Mouse (Mus musculus) kidney, postnatal 10 days (tissue): ENCODE measurements at regions not wholly inside any gene's neighbourhood (a gene's known extent, or its start where the extent isn't known, plus 50 kb on each side); places are given as distances from the start of the nearest gene placed in this dataset.

ENCODE experiments used
- DNase-seq: peaks from one replicate; pipeline ENCODE4 v3.0.0; 2021; ENCODE audit warnings: mixed read lengths

- DNase-seq: no peak
Observed at GRCm38 (mm10) chr12:39831079-39831478, 206.7 kb downstream of the Arl4a start.

- no peak for DNase-seq
Observed at GRCm38 (mm10) chr12:39830530-39830929, 207.3 kb downstream of the Arl4a start.

GRCm38 (mm10) chr12:39822671-39823070, 215.2 kb downstream of the Arl4a start:
- DNase-seq: no peak

- no peak for DNase-seq
Observed at GRCm38 (mm10) chr12:39801536-39801935, 236.3 kb downstream of the Arl4a start.

- DNase-seq: no peak
Observed at GRCm38 (mm10) chr12:39797843-39798242, 240.0 kb downstream of the Arl4a start.

- DNase-seq: no peak
Observed at GRCm38 (mm10) chr12:39796939-39797338, 240.9 kb downstream of the Arl4a start.

- DNase-seq: no peak
Observed at GRCm38 (mm10) chr12:39785026-39785425, 252.8 kb downstream of the Arl4a start.

GRCm38 (mm10) chr12:39784532-39784931, 253.3 kb downstream of the Arl4a start:
- no peak for DNase-seq

- DNase-seq: no peak
Observed at GRCm38 (mm10) chr12:39776173-39776572, 261.7 kb downstream of the Arl4a start.

GRCm38 (mm10) chr12:39766988-39767387, 270.8 kb downstream of the Arl4a start:
- no peak for DNase-seq

GRCm38 (mm10) chr12:39763529-39763928, 274.3 kb downstream of the Arl4a start:
- no peak for DNase-seq

- no peak for DNase-seq
Observed at GRCm38 (mm10) chr12:39761946-39762345, 275.9 kb downstream of the Arl4a start.

- no peak for DNase-seq
Observed at GRCm38 (mm10) chr12:39761326-39761725, 276.5 kb downstream of the Arl4a start.

GRCm38 (mm10) chr12:39757975-39758374, 279.9 kb downstream of the Arl4a start:
- no peak for DNase-seq

- DNase-seq: no peak
Observed at GRCm38 (mm10) chr12:39751850-39752249, 286.0 kb downstream of the Arl4a start.

GRCm38 (mm10) chr12:39742156-39743063, 295.4 kb downstream of the Arl4a start:
- no peak for DNase-seq

- no peak for DNase-seq
Observed at GRCm38 (mm10) chr12:39741051-39741847, 296.6 kb downstream of the Arl4a start.

GRCm38 (mm10) chr12:39736966-39737365, 300.9 kb downstream of the Arl4a start:
- no peak for DNase-seq

GRCm38 (mm10) chr12:39736097-39736920, 301.5 kb downstream of the Arl4a start:
- DNase-seq: no peak

GRCm38 (mm10) chr12:39734176-39734575, 303.6 kb downstream of the Arl4a start:
- no peak for DNase-seq

- DNase-seq: peak; percentile 15
Observed at GRCm38 (mm10) chr12:39731177-39731576, 306.6 kb downstream of the Arl4a start.

- no peak for DNase-seq
Observed at GRCm38 (mm10) chr12:39729255-39729654, 308.6 kb downstream of the Arl4a start.

GRCm38 (mm10) chr12:39724172-39724571, 313.7 kb downstream of the Arl4a start:
- DNase-seq: no peak
